Mouse (Mus musculus) neural tube, embryonic 15.5 days (tissue): Measurements from ENCODE around the gene Zkscan3. TPM values are rescaled to one million over a fixed set of nuclear protein-coding genes. Genes with fewer than 3 reads are reported as not detected.

Experiments used
- ATAC-seq: fragments of 200-750 bp; cut with Nextera tagmentation; 2 replicates; pipeline ENCODE4 v1.8.0; 2017; ENCODE audit warnings: mild to moderate bottlenecking, moderate TSS enrichment, moderate library complexity; ENCODE audit not compliant: low FRiP score
- H3K27ac ChIP-seq: fragments of 300-500 bp; sonication (generic); replicated peaks from 2 replicates; pipeline ENCODE4 v1.5.1; 2015; ENCODE audit warnings: mild to moderate bottlenecking, inconsistent platforms
- H3K27me3 ChIP-seq: fragments of 300-500 bp; sonication (generic); replicated peaks from 2 replicates; pipeline ENCODE4 v1.6.1; 2015; ENCODE audit warnings: inconsistent platforms
- H3K36me3 ChIP-seq: fragments of 300-500 bp; sonication (generic); 2 replicates; pipeline ENCODE4 v1.6.1; 2015; ENCODE audit warnings: inconsistent platforms
- H3K4me1 ChIP-seq: fragments of 300-500 bp; sonication (generic); 2 replicates; pipeline ENCODE4 v1.6.1; 2015; ENCODE audit warnings: inconsistent platforms
- H3K4me2 ChIP-seq: fragments of 300-500 bp; sonication (generic); 2 replicates; pipeline ENCODE4 v1.6.1; 2015; ENCODE audit warnings: inconsistent platforms, mild to moderate bottlenecking, moderate library complexity
- H3K4me3 ChIP-seq: fragments of 300-500 bp; sonication (generic); replicated peaks from 2 replicates; pipeline ENCODE4 v1.5.1; 2015; ENCODE audit warnings: mild to moderate bottlenecking, inconsistent platforms
- H3K9ac ChIP-seq: fragments of 300-500 bp; sonication (generic); replicated peaks from 2 replicates; pipeline ENCODE4 v1.6.1; 2015; ENCODE audit warnings: mild to moderate bottlenecking, inconsistent platforms
- H3K9me3 ChIP-seq: fragments of 300-500 bp; sonication (generic); replicated peaks from 2 replicates; pipeline ENCODE4 v1.6.1; 2016; ENCODE audit warnings: inconsistent platforms
- WGBS: fragments of 180-500 bp; shearing (Covaris S2); methylation state at CpG from one replicate; pipeline ENCODE4 v1.1.7; 2015; ENCODE audit warnings: mixed read lengths; 5-methylcytosine and 5-hydroxymethylcytosine counted together
- polyA plus RNA-seq: library from polyadenylated mRNA; unstranded; fragments of >200 nt; fragmentation: Nextera tagmentation; extraction: Ambion mirVana; gene quantifications from 2 replicates; pipeline ENCODE4 v1.2.1, GENCODE M21; 2015

Zkscan3 gene
- polyA plus RNA-seq: 63.5 and 63.7 TPM in 2 replicates

GRCm38 (mm10) chr13:21402287-21402846, at the start of gene Zkscan3:
Gene Zkscan3 (minus strand): TSS chr13:21402755.
- peak within 1 kb of the TSS; percentile 63 for H3K9ac ChIP-seq
- 0 out of 2 replicates have a peak, but pooled peaks cover 3% of the 10 kb centered on the region for H3K27me3 ChIP-seq
- WGBS: under 1% methylated on average over 35 of the region's 35 CpGs
- H3K27ac ChIP-seq: peak within 1 kb of the TSS; percentile 70
- H3K9me3 ChIP-seq: no peaks in the 10 kb centered on the region
- peaks cover 13% of the 10 kb centered on the region; the same call in 1 of the 2 replicates for H3K36me3 ChIP-seq
- peak; percentile 95 for ATAC-seq
- H3K4me1 ChIP-seq: peaks cover 31% of the 10 kb centered on the region
- peak within 1 kb of the TSS; percentile 68 for H3K4me2 ChIP-seq
- peak within 1 kb of the TSS; percentile 60 for H3K4me3 ChIP-seq

DNA sequence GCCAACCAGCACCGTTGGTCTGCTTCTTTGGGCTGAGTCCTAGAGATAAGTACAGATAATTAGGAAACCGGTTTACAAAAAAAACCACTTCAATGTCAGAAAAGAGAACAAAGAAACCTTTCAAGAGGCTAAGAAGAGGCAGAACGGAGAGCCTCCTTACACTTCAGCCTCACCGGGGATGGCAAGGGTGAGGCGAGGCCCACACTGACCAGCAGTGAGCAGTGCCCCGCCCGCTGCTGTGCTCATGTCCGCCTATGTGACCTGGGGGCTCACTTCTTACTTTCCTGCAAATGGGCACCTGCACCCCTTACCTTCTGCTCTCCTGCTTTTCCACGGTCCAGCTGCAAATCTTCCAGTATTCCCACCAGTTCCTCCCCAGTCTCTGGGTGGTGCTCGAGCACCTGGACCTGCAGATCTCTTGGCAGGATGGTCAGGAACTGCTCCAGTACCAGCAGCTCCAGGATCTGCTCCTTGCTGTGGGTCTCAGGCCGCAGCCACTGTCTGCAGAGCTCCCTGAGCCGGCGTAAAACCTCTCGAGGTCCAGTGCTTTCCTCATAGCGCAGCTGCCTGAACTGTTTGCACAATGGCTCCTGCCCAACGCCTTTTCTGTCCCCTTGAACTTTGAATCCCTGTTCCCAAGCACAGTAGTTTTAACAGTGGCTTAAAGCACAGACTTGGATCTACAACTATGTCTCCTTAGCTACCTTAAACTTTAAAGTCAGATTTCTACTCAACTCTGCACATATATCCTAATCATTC, 45.5 kb upstream of the Zkscan3 start:
- 84% methylated on average over 16 of the region's 16 CpGs for WGBS
- peaks cover 55% of the 10 kb centered on the region for H3K36me3 ChIP-seq
- ATAC-seq: no peak
- no peak overlapping the region for H3K4me2 ChIP-seq
- H3K9ac ChIP-seq: no peak overlapping the region
- H3K4me1 ChIP-seq: peaks cover 20% of the 10 kb centered on the region
- no peaks in the 10 kb centered on the region for H3K27me3 ChIP-seq
- no peaks in the 10 kb centered on the region for H3K9me3 ChIP-seq
- H3K27ac ChIP-seq: no peak overlapping the region
- H3K4me3 ChIP-seq: no peak overlapping the region

DNA sequence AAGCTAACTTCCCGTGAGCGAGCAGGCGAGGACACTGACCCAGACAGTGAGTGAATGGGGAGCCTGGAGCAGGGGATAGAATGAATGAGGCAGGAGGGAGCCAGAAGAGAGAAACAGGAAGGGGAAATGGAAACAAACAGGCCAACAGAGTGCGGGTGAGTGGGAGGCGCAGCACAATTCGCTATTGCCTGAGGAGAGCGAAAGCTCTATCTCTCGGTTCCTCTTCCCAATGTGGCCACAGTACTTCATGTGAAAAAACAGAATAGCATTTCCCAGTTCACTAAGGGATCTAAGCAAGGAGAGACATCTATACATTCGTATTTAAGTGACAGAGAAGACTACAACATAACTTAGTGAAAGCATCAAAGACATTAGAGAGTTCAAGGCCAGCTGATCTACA, 44.2 kb upstream of the Zkscan3 start:
- Histone ChIP-seq H3K36me3 (peaks cover 60% of the 10 kb centered on the region), H3K4me3 (no peak overlapping the region), H3K27ac (no peak overlapping the region), H3K9ac (no peak overlapping the region), H3K9me3 (no peaks in the 10 kb centered on the region), H3K4me1 (peaks cover 8% of the 10 kb centered on the region), H3K27me3 (no peaks in the 10 kb centered on the region), H3K4me2 (no peak overlapping the region)
- 90% methylated on average over 9 of the region's 9 CpGs for WGBS
- no peak for ATAC-seq

GRCm38 (mm10) chr13:21441207-21441572, 38.6 kb upstream of the Zkscan3 start:
- Histone ChIP-seq H3K4me1 (peaks cover 15% of the 10 kb centered on the region), H3K4me3 (peak overlapping the region; percentile 62), H3K36me3 (peaks cover 36% of the 10 kb centered on the region), H3K9ac (peak overlapping the region; percentile 66), H3K27ac (peak overlapping the region; percentile 83), H3K27me3 (no peaks in the 10 kb centered on the region), H3K9me3 (no peaks in the 10 kb centered on the region), H3K4me2 (peak overlapping the region; percentile 78)
- 16% methylated on average over 10 of the region's 10 CpGs for WGBS
- ATAC-seq: peak; percentile 36; the same call in 1 of the 2 replicates

GRCm38 (mm10) chr13:21440503-21441206, 38.1 kb upstream of the Zkscan3 start, which contains the start of gene Pgbd1:
Gene Pgbd1 (minus strand): TSS chr13:21441058.
- H3K9ac ChIP-seq: peak within 1 kb of the TSS; percentile 66
- peak; percentile 98 for ATAC-seq
- H3K27ac ChIP-seq: peak within 1 kb of the TSS; percentile 83
- peak within 1 kb of the TSS; percentile 78 for H3K4me2 ChIP-seq
- H3K27me3 ChIP-seq: no peaks in the 10 kb centered on the region
- H3K36me3 ChIP-seq: peaks cover 31% of the 10 kb centered on the region
- under 1% methylated on average over 32 of the region's 32 CpGs for WGBS
- peak within 1 kb of the TSS; percentile 62 for H3K4me3 ChIP-seq
- peaks cover 15% of the 10 kb centered on the region for H3K4me1 ChIP-seq
- no peaks in the 10 kb centered on the region for H3K9me3 ChIP-seq

DNA sequence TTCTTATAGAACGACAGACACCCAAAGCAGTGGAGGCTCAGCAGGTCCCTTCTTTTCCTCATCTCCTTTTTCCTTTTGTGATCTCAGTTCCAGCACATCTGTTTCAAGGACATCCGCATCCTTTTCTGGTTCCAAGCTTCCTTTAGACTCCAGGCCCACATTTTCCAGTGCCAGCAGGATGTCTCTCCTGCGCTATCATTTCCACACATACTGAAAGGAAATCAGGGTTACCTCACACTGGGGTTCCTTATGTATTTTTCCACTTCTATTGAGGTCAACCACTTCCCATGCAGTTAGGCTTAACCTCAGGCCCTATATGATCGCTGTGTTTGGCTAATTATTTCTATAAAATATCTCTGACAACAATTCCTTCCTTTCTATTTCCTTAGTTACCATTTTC, 32.9 kb upstream of the Zkscan3 start:
- ATAC-seq: no peak
- H3K9ac ChIP-seq: no peak overlapping the region
- H3K4me1 ChIP-seq: peaks cover 8% of the 10 kb centered on the region
- no peaks in the 10 kb centered on the region for H3K36me3 ChIP-seq
- no peaks in the 10 kb centered on the region for H3K27me3 ChIP-seq
- no peak overlapping the region for H3K4me2 ChIP-seq
- no peak overlapping the region for H3K4me3 ChIP-seq
- no peaks in the 10 kb centered on the region for H3K9me3 ChIP-seq
- WGBS: 90% methylated on average over 4 of the region's 4 CpGs
- H3K27ac ChIP-seq: no peak overlapping the region

- Histone ChIP-seq H3K9me3 (no peaks in the 10 kb centered on the region), H3K4me1 (no peaks in the 10 kb centered on the region), H3K4me3 (no peak overlapping the region), H3K27me3 (no peaks in the 10 kb centered on the region), H3K36me3 (no peaks in the 10 kb centered on the region; the same call in 1 of the 2 replicates), H3K4me2 (no peak overlapping the region), H3K9ac (no peak overlapping the region), H3K27ac (no peak overlapping the region)
- WGBS: 97% methylated on average over 1 of the region's 1 CpGs
- no peak for ATAC-seq
Observed at GRCm38 (mm10) chr13:21427631-21428030, 25.1 kb upstream of the Zkscan3 start.

DNA sequence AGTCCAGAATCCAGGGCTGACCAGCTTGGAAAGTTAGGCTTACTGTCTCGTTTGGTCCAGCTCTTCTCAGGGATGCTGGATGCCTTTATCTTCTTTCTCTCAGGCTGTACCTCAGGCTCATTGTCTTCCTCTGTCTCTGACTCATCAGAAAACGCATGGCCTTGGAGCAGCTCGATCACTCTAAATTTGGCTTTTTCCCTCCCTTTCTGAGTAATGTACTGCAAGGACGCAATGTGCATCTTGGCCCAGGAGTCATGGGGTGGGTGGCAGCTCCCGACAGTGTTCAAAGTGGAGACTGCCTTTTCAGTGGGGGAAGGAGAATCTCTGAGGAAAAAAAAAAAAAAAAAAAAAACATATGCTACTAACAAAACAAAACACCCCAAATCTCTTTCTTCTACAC, 20.7 kb upstream of the Zkscan3 start:
- Histone ChIP-seq H3K36me3 (no peaks in the 10 kb centered on the region; the same call in 1 of the 2 replicates), H3K4me1 (no peaks in the 10 kb centered on the region), H3K9me3 (no peaks in the 10 kb centered on the region), H3K4me2 (no peak overlapping the region), H3K9ac (no peak overlapping the region), H3K27ac (no peak overlapping the region), H3K27me3 (no peaks in the 10 kb centered on the region), H3K4me3 (no peak overlapping the region)
- no peak for ATAC-seq
- WGBS: 63% methylated on average over 5 of the region's 5 CpGs

- no peak for ATAC-seq
- Histone ChIP-seq H3K4me2 (no peak overlapping the region), H3K9me3 (no peaks in the 10 kb centered on the region), H3K9ac (no peak overlapping the region), H3K36me3 (no peaks in the 10 kb centered on the region), H3K4me1 (no peaks in the 10 kb centered on the region), H3K27ac (no peak overlapping the region), H3K4me3 (no peak overlapping the region), H3K27me3 (no peaks in the 10 kb centered on the region)
- WGBS: 77% methylated on average over 6 of the region's 6 CpGs
Observed at GRCm38 (mm10) chr13:21418865-21419264, 16.3 kb upstream of the Zkscan3 start.

- H3K27ac ChIP-seq: no peak overlapping the region
- no peaks in the 10 kb centered on the region for H3K36me3 ChIP-seq
- no peaks in the 10 kb centered on the region for H3K27me3 ChIP-seq
- H3K9ac ChIP-seq: no peak overlapping the region
- WGBS: 67% methylated on average over 6 of the region's 6 CpGs
- no peak for ATAC-seq
- H3K9me3 ChIP-seq: no peaks in the 10 kb centered on the region
- no peak overlapping the region for H3K4me2 ChIP-seq
- H3K4me1 ChIP-seq: no peaks in the 10 kb centered on the region
- no peak overlapping the region for H3K4me3 ChIP-seq
Observed at GRCm38 (mm10) chr13:21417298-21418010, 14.9 kb upstream of the Zkscan3 start.

- H3K9me3 ChIP-seq: no peaks in the 10 kb centered on the region
- no peak overlapping the region for H3K4me2 ChIP-seq
- no peak overlapping the region for H3K4me3 ChIP-seq
- H3K27me3 ChIP-seq: no peaks in the 10 kb centered on the region
- no peak overlapping the region for H3K27ac ChIP-seq
- H3K9ac ChIP-seq: no peak overlapping the region
- H3K36me3 ChIP-seq: no peaks in the 10 kb centered on the region
- no peaks in the 10 kb centered on the region for H3K4me1 ChIP-seq
- WGBS: 92% methylated on average over 2 of the region's 2 CpGs
- ATAC-seq: no peak
Observed at GRCm38 (mm10) chr13:21415750-21416149, 13.2 kb upstream of the Zkscan3 start.
